Mouse (Mus musculus) layer of hippocampus, adult 9-10 months (tissue): ENCODE results near the gene Sdhaf1.

ENCODE experiments used
- DNase-seq: peaks from one replicate; pipeline ENCODE4 v3.0.0; 2022; ENCODE audit warnings: low spot score

Gene Sdhaf1

DNA sequence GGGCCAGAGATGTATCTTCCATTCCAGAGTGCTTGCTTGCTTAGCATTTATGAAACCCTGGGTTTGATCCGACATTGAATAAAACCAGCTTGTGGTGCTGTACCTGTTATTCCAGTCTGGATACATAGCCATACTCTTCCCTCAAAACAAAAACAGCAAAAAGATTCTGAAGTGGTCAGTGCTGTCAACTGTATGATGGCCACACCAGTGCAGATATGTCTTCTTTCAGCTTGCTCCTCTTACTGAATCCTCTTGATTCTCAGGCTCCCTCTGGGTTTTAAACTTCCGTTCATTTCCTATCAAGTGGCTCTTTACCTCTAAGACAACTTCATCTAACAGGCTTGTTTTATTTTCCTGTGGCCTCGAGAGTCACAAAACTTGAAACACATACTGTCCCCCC is at the start of gene Sdhaf1:
Sdhaf1 (minus strand) TSS at position 101 of the 400 bp plus-strand sequence.
- no peak for DNase-seq

- no peak for DNase-seq
Measured at GRCm38 (mm10) chr7:30367466-30367865, 43.8 kb upstream of the Sdhaf1 start.

- DNase-seq = no peak
Measured at GRCm38 (mm10) chr7:30363344-30363738, 39.6 kb upstream of the Sdhaf1 start.

DNA sequence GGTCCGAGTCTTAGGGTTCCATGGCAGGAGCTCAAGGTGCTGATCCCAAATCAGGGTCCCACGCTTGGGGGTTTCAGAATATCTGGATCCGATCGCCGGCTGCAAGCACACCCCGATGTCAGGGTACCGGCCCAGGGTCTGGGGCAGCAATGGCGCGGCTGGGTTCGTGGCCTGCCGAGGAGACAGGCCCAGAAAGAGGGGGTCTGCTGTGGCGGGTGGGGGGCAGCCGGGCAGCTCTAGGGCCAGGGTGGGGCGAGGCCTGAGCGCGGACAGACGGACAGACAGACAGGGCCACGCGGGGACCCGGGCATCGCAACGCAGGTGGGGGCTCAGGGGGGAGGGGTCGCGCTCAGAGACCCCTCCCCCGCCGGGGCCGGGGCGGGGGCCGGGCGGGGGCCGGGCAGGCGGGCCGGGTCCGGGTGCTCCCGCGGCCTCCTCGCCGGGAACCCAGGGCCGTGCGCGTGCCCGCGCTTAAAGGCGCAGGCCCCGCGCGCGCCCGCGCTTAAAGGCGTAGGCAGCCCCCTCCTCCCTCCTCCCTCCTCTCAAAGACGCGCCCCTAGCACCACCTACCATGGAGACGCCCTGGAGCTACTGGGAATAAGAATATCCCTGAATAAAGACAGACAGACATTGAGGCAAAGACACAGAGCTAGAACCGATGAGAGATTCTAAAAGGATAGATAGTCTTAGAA is 39.1 kb upstream of the Sdhaf1 start, which contains the start of gene Lrfn3:
Lrfn3 (minus strand) TSS at position 121 of the 692 bp plus-strand sequence.
- DNase-seq = no peak

DNA sequence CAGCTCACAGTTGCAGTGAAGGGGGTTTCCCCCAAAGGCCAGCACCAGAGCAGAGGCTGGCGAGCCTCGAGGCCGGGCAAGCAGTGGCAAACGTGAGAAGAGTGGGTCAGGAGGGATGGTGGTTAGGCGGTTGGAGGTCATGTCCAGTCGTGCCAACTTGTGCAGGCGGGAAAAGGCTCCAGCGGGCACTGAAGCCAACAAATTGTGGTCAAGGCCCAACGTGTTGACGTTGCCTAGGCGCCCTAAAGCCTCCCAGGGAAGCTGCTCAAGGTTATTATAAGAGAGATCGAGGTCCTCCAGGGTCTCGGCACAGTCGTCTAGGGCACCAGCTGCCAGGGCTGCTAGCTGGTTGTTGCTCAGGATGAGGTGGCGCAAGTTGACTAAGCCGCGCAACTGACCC is 36.3 kb upstream of the Sdhaf1 start:
- DNase-seq = no peak

DNA sequence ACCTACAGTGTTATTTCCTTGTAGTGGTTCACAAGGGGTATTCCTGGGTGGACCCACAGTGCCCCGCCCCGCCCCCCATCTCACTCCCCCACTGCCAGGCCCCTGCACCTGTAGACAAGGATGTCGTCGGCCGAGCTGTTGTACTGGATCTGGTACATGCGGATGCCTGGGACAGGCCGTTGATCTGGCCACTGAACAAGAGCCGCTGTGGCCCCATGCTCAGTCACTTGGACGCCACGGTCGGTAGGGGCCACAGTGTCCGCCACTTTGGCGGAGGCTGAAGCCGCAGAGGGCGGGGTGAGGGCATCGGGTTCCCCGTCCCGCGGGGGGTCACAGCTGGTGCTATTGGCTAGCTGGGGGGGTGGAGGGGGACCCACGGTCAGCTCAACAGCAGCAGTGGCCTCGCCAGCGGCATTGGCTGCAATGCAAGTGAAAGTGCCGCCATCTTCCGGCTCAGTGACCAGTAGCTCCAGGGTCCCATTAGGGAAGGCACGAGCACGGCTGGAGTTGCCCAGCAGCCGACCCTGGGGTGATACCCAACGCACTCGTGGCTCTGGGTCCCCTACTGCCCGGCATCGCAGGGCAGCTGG is 35.7 kb upstream of the Sdhaf1 start:
- no peak for DNase-seq

GRCm38 (mm10) chr7:30358378-30359186 is 34.9 kb upstream of the Sdhaf1 start:
- DNase-seq = no peak

- DNase-seq = no peak
Measured at GRCm38 (mm10) chr7:30354059-30354458, 30.4 kb upstream of the Sdhaf1 start.

DNA sequence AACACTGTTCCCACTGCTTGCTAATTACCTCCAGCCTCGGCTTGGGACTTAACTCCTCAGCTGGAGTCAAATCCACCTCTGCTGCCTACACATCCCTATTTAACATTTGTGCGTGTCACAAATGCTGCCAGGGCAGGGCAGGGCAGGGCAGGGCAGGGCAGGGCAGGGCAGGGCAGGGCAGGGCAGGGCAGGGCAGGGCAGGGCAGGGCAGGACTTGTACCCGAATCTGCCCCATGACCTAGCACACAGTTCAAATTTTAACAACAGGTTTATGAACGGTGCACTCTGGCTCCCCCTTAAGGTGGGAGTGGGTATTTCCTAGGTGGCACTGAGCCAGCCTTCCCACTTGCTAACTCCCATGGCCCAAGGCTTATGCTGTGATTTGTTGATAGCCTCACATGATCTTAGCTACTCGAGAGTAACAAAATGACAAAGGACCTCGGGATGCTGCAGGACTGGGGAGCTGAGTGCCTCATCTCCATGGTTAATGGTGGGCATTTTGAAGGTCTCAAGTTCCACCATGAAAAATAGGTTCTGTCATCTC is 29.7 kb upstream of the Sdhaf1 start:
- DNase-seq = no peak

DNA sequence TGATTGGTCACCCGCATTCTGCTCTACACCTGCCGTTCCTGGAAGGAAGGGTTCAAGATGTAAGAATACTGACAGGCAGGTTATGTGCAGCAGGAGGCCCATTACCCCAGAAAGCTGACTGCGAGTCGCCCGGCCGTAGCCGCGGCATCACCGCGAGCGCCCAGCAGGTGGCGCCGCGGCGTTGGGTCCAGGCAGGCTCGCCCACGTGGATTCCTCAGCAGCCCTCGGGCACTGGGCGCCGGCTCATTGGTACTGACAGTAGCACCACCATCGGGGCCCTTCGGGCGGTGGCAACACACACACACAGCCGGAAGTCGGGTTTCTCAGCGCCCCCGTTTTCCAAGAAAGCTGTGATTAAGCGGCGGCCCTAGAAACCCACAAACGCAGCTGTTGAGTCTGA is 24.1 kb upstream of the Sdhaf1 start:
- DNase-seq = no peak

DNA sequence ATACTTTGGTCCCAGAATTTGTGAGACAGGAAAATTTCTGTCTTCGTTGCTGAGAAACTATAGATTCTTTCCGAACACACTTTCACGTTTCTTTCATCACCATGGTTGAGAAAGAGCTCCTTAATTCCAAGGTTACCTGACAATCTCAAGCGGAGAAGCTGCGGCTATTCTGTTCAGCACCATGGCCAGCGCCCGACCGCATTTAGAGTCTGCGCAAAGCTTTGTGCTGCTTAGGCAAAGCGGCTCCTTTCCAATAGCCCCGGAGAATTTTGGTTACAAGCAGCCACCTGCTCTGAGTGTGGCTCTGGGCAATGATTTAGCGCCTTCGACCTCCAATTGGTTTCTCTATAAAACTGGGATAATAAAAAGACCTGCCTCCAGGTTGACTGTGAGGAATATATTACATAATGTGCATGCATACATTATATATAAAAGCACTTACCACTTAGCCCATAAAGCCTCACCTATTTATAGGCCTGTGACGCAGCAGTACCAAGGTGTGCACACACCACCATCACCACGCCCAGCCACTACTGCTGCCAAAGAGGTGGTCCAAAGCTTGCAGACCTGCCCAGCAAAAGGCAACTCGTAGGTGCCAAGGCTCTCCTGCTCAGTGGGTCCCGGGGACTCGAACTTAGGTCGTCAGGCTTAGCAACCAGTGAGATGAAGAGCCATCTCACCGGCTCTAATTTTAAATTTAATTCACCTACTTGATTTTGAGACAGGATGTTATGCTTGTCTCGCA is 23.1 kb upstream of the Sdhaf1 start:
- DNase-seq = no peak

GRCm38 (mm10) chr7:30339432-30340109 is 15.9 kb upstream of the Sdhaf1 start:
- DNase-seq = no peak

GRCm38 (mm10) chr7:30336384-30336783 is 12.7 kb upstream of the Sdhaf1 start:
- DNase-seq = no peak

DNA sequence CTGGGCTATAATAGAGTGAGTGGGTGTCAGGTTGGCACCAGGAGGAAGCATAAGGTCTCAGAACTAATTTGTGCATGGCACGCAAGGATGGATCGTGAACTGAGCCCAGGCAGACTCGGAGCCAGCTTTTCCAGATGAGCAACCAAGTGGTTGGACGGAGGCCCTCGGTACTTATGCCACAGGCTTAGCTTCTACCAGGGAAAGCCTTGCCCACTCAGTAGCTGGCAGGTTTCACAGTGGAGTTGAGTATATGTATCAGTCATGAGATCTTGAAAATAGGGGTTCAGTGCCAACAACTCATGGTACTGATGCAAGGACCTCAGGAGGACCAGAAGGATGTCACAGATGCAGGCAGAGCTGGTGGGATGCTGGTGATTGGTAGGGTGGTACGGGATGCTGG is 12.0 kb upstream of the Sdhaf1 start:
- DNase-seq = no peak

DNA sequence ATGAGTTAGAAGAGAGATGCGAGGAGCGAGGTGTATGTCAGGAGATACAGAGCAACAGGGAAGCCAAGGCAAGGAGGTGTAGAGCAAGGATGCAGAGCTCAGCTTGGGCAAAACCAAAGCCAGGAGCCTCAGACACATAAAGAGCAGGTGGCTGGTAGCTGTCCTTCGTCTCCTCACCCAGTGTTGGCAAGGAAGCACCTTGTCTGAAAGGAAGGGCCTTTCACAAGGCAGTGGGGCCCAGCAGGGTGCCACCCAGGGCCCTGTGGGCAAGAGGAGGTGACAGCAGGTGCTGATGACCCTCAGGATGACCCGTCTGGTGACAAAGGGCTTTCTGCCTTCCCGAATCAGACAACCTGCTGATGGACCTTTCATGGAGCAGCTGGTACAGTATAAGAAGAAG is 10.9 kb upstream of the Sdhaf1 start:
- no peak for DNase-seq

DNA sequence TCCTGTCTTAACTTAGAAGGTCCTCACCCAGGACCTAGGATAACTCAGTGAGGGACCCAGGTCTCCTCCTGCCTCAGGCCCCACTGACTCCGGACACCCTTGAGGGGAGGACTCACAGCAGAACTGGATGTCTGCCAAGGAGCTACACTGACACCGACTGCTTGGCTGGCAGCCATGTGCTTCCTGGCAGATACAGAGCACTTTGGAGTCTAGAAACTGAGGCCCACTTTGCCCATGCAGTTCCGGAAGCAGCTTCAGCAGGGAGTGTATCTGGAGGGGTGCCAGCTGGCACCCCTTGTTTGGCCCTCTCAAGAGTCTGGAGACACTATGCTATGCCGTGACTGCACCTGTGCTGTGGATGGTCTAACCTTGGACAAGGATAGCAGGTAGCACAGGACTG is 9.7 kb upstream of the Sdhaf1 start:
- no peak for DNase-seq

DNA sequence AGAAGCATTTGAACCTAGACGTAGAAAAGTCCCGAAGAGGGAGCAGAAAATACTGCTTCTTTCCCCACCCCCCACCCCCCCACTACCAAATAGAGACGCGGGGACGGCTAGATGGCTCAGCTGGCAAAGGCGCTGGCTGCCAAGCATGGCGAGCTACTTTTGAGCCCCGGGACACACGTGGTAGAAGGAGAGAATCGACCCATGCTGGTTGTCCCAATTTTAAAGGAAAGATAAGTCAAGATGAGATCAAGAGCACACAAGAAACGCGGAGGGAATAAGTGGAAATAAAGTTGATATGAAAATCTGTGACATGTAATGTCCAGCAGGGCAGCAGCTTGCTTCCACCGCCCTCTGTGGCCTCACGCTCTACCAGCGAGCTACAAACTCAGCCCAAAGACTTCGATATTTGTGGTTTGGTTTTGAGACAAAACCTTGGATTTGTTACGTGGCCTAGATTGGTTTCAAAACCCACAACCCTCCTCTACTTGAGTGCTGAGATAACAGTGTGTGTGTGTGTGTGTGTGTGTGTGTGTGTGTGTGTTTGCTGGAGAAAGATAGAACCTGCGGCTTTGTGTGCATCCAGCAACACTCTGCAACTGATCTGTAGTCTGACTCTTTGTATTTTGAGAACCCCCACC is 9.0 kb upstream of the Sdhaf1 start:
- no peak for DNase-seq

GRCm38 (mm10) chr7:30331887-30332286 is 8.2 kb upstream of the Sdhaf1 start:
- DNase-seq = peak; percentile 88

GRCm38 (mm10) chr7:30328379-30328778 is 4.7 kb upstream of the Sdhaf1 start:
- no peak for DNase-seq

GRCm38 (mm10) chr7:30327140-30327539 is 3.4 kb upstream of the Sdhaf1 start:
- DNase-seq = no peak

GRCm38 (mm10) chr7:30326427-30326826 is 2.7 kb upstream of the Sdhaf1 start:
- no peak for DNase-seq
